Mouse (Mus musculus): Measurements from ENCODE around the gene Frmd4a. TPM values are rescaled to one million over a fixed set of nuclear protein-coding genes. Genes with fewer than 3 reads are reported as not detected.
A peak's percentile ranks its signal among the peaks of the same experiment; 100 is the strongest.

Gene Frmd4a
- polyA plus RNA-seq, 1 experiment from 2014 or later: 17.7 TPM

- WGBS: 1% methylated on average over 65 of the region's 74 CpGs
- peak; percentile 63 for ATAC-seq (ENCODE audit: insufficient number of reproducible peaks, insufficient read depth, low FRiP score, low read depth)
These were observed 383.5 kb downstream of the Frmd4a start for GRCm38 (mm10) chr2:4400771-4401596.

GRCm38 (mm10) chr2:4401597-4402581 is 384.4 kb downstream of the Frmd4a start:
- WGBS: 2% methylated on average over 28 of the region's 28 CpGs
- Histone ChIP-seq H3K4me3 (ENCODE audit: control insufficient read depth in 1 of 2, insufficient read depth in 1 of 2, low read depth in 1 of 2, low read length in 2 of 2) (peak overlapping the region; percentile 72 to 80), H3K4me1 (ENCODE audit: control insufficient read depth in 2 of 2, insufficient read depth in 2 of 2, low read length in 2 of 2) (peaks cover 3 to 12% of the 10 kb centered on the region in 2 experiments; a peak in 2 of 4 replicates), H3K27me3 (ENCODE audit: control insufficient read depth, insufficient read depth, low read length) (no peaks in the 10 kb centered on the region), H3K9me3 (ENCODE audit: control insufficient read depth, low read length) (no peaks in the 10 kb centered on the region), H3K27ac (replicated peaks in 1 of 2; ENCODE audit: control insufficient read depth in 1 of 2, insufficient read depth in 1 of 2, low read depth in 2 of 2, low read length in 2 of 2) (peak overlapping the region; percentile 0 to 67; a peak in 2 of 4 replicates), H3K4me2 (ENCODE audit: low read length) (peak overlapping the region; percentile 77), H3K36me3 (ENCODE audit: control insufficient read depth, insufficient read depth, low read length) (no peaks in the 10 kb centered on the region), H3K9ac (ENCODE audit: low read length) (peak overlapping the region; percentile 82)
- ATAC-seq (ENCODE audit: insufficient number of reproducible peaks, insufficient read depth, low FRiP score, low read depth): no peak

More at GRCm38 (mm10) chr2:4400771-4401596, 383.5 kb downstream of the Frmd4a start:
- H3K27ac ChIP-seq (replicated peaks in 1 of 2; ENCODE audit: control insufficient read depth in 1 of 2, insufficient read depth in 1 of 2, low read depth in 2 of 2, low read length in 2 of 2): peak overlapping the region in 1 of 2 experiments; percentile 67; a peak in 2 of 4 replicates
- H3K9ac ChIP-seq (ENCODE audit: low read length): peak overlapping the region; percentile 82
- peak overlapping the region; percentile 72 to 80 for H3K4me3 ChIP-seq (ENCODE audit: control insufficient read depth in 1 of 2, insufficient read depth in 1 of 2, low read depth in 1 of 2, low read length in 2 of 2)
- H3K27me3 ChIP-seq (ENCODE audit: control insufficient read depth, insufficient read depth, low read length): no peaks in the 10 kb centered on the region
- H3K36me3 ChIP-seq (ENCODE audit: control insufficient read depth, insufficient read depth, low read length): no peaks in the 10 kb centered on the region
- H3K9me3 ChIP-seq (ENCODE audit: control insufficient read depth, low read length): no peaks in the 10 kb centered on the region
- peak overlapping the region; percentile 77 for H3K4me2 ChIP-seq (ENCODE audit: low read length)
- peaks cover 2 to 12% of the 10 kb centered on the region in 2 experiments; a peak in 2 of 4 replicates for H3K4me1 ChIP-seq (ENCODE audit: control insufficient read depth in 2 of 2, insufficient read depth in 2 of 2, low read length in 2 of 2)

- no peak overlapping the region for H3K9ac ChIP-seq (ENCODE audit: low read length)
- no peaks in the 10 kb centered on the region for H3K27me3 ChIP-seq (ENCODE audit: control insufficient read depth, insufficient read depth, low read length)
- H3K9me3 ChIP-seq (ENCODE audit: control insufficient read depth, low read length): no peaks in the 10 kb centered on the region
- H3K27ac ChIP-seq (replicated peaks in 1 of 2; ENCODE audit: control insufficient read depth in 1 of 2, insufficient read depth in 1 of 2, low read depth in 2 of 2, low read length in 2 of 2): no peak overlapping the region
- WGBS: 72% methylated on average over 5 of the region's 5 CpGs
- no peak overlapping the region for H3K4me2 ChIP-seq (ENCODE audit: low read length)
- no peak for ATAC-seq (ENCODE audit: insufficient number of reproducible peaks, insufficient read depth, low FRiP score, low read depth)
- no peaks in the 10 kb centered on the region for H3K36me3 ChIP-seq (ENCODE audit: control insufficient read depth, insufficient read depth, low read length)
- H3K4me1 ChIP-seq (ENCODE audit: control insufficient read depth in 2 of 2, insufficient read depth in 2 of 2, low read length in 2 of 2): peaks cover 5 to 10% of the 10 kb centered on the region in 2 experiments; a peak in 2 of 4 replicates
- H3K4me3 ChIP-seq (ENCODE audit: control insufficient read depth in 1 of 2, insufficient read depth in 1 of 2, low read depth in 1 of 2, low read length in 2 of 2): no peak overlapping the region
These were observed 389.5 kb downstream of the Frmd4a start for GRCm38 (mm10) chr2:4406977-4407376.

- no peak for ATAC-seq (ENCODE audit: insufficient number of reproducible peaks, insufficient read depth, low FRiP score, low read depth)
- Histone ChIP-seq H3K9ac (ENCODE audit: low read length) (no peak overlapping the region), H3K4me2 (ENCODE audit: low read length) (no peak overlapping the region), H3K4me3 (ENCODE audit: control insufficient read depth in 1 of 2, insufficient read depth in 1 of 2, low read depth in 1 of 2, low read length in 2 of 2) (no peak overlapping the region), H3K36me3 (ENCODE audit: control insufficient read depth, insufficient read depth, low read length) (no peaks in the 10 kb centered on the region), H3K9me3 (ENCODE audit: control insufficient read depth, low read length) (no peaks in the 10 kb centered on the region), H3K27me3 (ENCODE audit: control insufficient read depth, insufficient read depth, low read length) (no peaks in the 10 kb centered on the region), H3K4me1 (ENCODE audit: control insufficient read depth in 2 of 2, insufficient read depth in 2 of 2, low read length in 2 of 2) (peaks cover 9 to 12% of the 10 kb centered on the region in 2 experiments), H3K27ac (replicated peaks in 1 of 2; ENCODE audit: control insufficient read depth in 1 of 2, insufficient read depth in 1 of 2, low read depth in 2 of 2, low read length in 2 of 2) (peak overlapping the region; percentile 29 to 51)
- 59% methylated on average over 8 of the region's 8 CpGs for WGBS
These were observed 392.4 kb downstream of the Frmd4a start for GRCm38 (mm10) chr2:4409810-4410433.

- H3K9ac ChIP-seq (ENCODE audit: low read length): no peak overlapping the region
- no peaks in the 10 kb centered on the region for H3K9me3 ChIP-seq (ENCODE audit: control insufficient read depth, low read length)
- 31% methylated on average over 5 of the region's 5 CpGs for WGBS
- H3K27me3 ChIP-seq (ENCODE audit: control insufficient read depth, insufficient read depth, low read length): no peaks in the 10 kb centered on the region
- H3K27ac ChIP-seq (replicated peaks in 1 of 2; ENCODE audit: control insufficient read depth in 1 of 2, insufficient read depth in 1 of 2, low read depth in 2 of 2, low read length in 2 of 2): no peak overlapping the region
- no peak overlapping the region for H3K4me2 ChIP-seq (ENCODE audit: low read length)
- no peak overlapping the region for H3K4me3 ChIP-seq (ENCODE audit: control insufficient read depth in 1 of 2, insufficient read depth in 1 of 2, low read depth in 1 of 2, low read length in 2 of 2)
- peaks cover 9% of the 10 kb centered on the region in 2 experiments for H3K4me1 ChIP-seq (ENCODE audit: control insufficient read depth in 2 of 2, insufficient read depth in 2 of 2, low read length in 2 of 2)
- peak; percentile 56; the same call in 1 of the 2 replicates for ATAC-seq (ENCODE audit: insufficient number of reproducible peaks, insufficient read depth, low FRiP score, low read depth)
- H3K36me3 ChIP-seq (ENCODE audit: control insufficient read depth, insufficient read depth, low read length): no peaks in the 10 kb centered on the region
These were observed 395.5 kb downstream of the Frmd4a start for GRCm38 (mm10) chr2:4412870-4413595.

GRCm38 (mm10) chr2:4413596-4414335 is 396.2 kb downstream of the Frmd4a start:
- Histone ChIP-seq H3K9me3 (ENCODE audit: control insufficient read depth, low read length) (no peaks in the 10 kb centered on the region), H3K27me3 (ENCODE audit: control insufficient read depth, insufficient read depth, low read length) (no peaks in the 10 kb centered on the region), H3K9ac (ENCODE audit: low read length) (no peak overlapping the region), H3K4me2 (ENCODE audit: low read length) (no peak overlapping the region), H3K36me3 (ENCODE audit: control insufficient read depth, insufficient read depth, low read length) (no peaks in the 10 kb centered on the region), H3K4me1 (ENCODE audit: control insufficient read depth in 2 of 2, insufficient read depth in 2 of 2, low read length in 2 of 2) (peaks cover 9% of the 10 kb centered on the region in 2 experiments), H3K4me3 (ENCODE audit: control insufficient read depth in 1 of 2, insufficient read depth in 1 of 2, low read depth in 1 of 2, low read length in 2 of 2) (no peak overlapping the region), H3K27ac (replicated peaks in 1 of 2; ENCODE audit: control insufficient read depth in 1 of 2, insufficient read depth in 1 of 2, low read depth in 2 of 2, low read length in 2 of 2) (no peak overlapping the region)
- WGBS: 84% methylated on average over 16 of the region's 16 CpGs
- no peak for ATAC-seq (ENCODE audit: insufficient number of reproducible peaks, insufficient read depth, low FRiP score, low read depth)
